Mouse (Mus musculus) adrenal gland, postnatal 25 days (tissue): Measurements from ENCODE around the gene Ice1. TPM values are rescaled to one million over a fixed set of nuclear protein-coding genes. Genes with fewer than 3 reads are reported as not detected.

Experiments used
- DNase-seq: peaks from one replicate; pipeline ENCODE4 v3.0.0; 2021; ENCODE audit warnings: mixed read lengths
- total RNA-seq: library from RNA; stranded (reverse); gene quantifications from 2 replicates; pipeline ENCODE4 v1.2.3, GENCODE M21; 2021

Ice1 gene
- total RNA-seq, 1 experiment from 2014 or later = 32.1 TPM

DNA sequence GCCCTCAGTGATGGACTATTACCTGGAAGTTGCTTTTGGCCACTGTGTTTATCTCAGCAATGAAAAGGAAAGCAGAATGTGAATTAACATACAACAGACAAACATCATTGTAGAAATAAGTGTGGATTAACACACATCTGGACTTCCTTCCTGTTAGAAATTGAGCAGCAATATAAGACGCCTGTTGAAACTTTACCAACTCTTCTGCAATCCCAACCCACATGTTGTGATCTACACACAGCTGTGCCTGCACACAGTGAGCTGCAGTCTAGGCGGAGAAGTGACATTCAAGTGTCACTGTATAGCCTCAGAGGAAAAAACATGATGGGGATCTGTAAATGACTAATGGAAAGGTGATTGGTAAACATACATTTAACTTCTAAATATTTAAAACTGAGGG lies 69.5 kb downstream of the Ice1 start:
- no peak for DNase-seq

GRCm38 (mm10) chr13:70553456-70553855 lies 84.0 kb downstream of the Ice1 start:
- DNase-seq = no peak

DNA sequence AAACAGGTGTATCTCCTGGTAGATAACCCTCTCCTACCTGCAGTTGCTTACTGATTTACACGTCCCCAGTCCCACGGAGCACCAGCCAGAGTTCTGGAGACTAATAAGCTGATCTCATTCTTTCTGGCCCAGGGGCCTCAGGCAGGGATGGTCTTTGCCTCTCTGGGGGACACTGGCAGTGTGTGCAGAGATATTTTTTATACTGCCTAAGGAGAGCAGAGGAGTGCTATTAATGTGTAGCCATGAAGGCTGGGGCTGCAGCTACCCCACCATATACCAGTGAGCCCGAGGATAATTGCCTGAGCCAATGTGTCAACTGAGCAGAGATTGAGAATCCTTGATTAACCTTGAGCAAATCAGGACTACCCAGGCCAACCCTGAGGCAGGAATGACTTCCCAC lies 90.0 kb downstream of the Ice1 start:
- DNase-seq = no peak

GRCm38 (mm10) chr13:70545261-70545660 lies 92.2 kb downstream of the Ice1 start:
- DNase-seq = no peak

- DNase-seq = no peak
Observed at GRCm38 (mm10) chr13:70539842-70540241, 97.6 kb downstream of the Ice1 start.

DNA sequence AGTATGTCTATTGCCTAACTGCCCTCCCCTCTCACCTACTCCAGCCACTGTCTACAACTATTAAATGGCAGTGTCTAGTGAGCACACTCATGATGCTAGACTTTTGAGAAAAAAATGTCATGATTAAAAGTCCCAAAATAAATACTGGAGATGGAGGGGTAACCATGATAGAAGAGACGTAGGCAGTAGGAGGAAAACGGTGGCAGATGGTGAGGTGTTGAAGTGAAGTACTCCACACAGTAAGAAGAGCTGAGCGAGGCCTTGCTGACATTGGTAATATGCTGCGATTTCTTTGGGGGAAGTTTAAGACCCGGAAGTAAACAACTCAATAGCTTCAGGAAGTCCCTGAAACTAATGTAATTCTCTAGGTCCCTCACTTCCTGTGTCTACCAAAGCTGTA lies 104.0 kb downstream of the Ice1 start:
- no peak for DNase-seq

- no peak for DNase-seq
Observed at GRCm38 (mm10) chr13:70532719-70533118, 104.7 kb downstream of the Ice1 start.

GRCm38 (mm10) chr13:70517651-70518050 lies 119.8 kb downstream of the Ice1 start:
- DNase-seq = no peak

DNA sequence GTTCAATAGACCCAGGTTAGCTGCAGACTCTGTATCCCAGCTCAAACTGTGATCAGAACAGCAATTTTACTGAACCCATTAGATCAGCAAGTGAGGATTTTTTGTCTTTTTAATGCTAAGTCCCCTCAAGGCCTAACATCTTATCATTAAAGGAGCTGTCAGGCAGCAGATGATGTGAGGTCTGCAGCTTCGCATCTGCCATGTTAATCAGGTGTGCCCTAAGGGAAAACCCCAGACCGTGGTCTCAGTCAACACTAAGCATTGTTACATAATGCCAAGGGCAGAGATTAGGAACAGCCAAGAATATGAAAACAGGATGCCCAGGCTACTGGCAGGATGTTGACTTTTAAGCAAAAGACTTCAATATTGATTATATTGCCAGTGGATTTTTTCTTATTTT lies 122.4 kb downstream of the Ice1 start:
- no peak for DNase-seq

- DNase-seq = no peak
Observed at GRCm38 (mm10) chr13:70510199-70510598, 127.2 kb downstream of the Ice1 start.

DNA sequence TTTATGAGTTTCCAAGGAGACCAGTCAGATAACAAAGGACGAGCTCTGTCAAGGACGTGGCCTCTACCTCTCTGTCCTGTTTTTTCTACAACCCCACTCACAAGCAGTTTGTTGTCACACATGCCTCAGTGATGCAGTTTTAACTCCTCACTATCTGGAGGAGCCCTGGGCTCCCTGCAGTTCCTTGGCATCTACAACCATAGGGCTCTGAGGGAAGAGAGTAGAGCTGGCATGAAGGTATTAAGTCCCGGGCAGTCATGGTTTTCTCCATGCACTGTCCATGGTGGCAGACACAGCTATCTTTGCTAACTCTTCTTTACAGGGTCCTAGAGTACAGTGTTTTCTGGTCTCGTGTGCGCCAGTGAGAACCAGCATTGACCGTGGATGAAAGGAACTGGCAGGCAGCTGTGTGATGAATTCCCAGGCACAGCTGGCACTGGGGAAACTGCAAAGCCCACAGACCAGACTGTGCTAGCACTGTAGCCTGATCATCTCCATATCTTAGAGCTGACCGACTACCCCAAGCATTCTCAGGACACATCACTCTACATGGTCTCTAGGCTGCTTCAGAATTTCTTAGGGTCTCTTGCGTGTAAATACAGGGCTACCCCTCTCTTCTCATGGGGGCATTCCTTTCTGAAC lies 127.9 kb downstream of the Ice1 start:
- DNase-seq = no peak

GRCm38 (mm10) chr13:70508708-70509374 lies 128.6 kb downstream of the Ice1 start:
- no peak for DNase-seq

Other genes with a start within 250 kb of the Ice1 start
- gene Adamts16, start 204.2 kb upstream of the Ice1 start, total RNA-seq = 0.38 and 1.0 TPM in 2 replicates